Mouse (Mus musculus): Measurements from ENCODE around the gene Ndufs4. TPM values are rescaled to one million over a fixed set of nuclear protein-coding genes. Genes with fewer than 3 reads are reported as not detected.

The Ndufs4 gene
- polyA plus RNA-seq, 1 experiment from 2014 or later = 406 TPM

DNA sequence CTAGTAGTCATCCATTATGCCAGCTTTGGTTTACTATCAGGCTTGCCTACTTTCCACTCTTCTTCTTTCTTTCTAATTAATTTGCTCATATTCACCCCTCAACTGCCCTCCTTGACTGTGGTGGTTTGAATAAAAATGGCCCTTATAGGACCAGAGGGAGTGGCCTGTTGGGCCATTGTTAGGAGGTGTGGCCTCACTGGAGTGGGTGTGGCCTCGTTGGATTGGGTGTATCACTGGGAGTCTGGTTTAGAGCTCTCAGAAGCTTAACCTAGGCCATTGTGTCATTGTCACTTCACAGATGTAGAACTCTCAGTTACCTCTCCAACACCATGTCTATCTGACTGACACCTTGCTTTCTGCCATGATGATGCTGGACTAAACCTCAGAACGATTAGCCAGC lies 10.8 kb upstream of the Ndufs4 start:
- Histone ChIP-seq H3K9ac (ENCODE audit: low read length) (no peak overlapping the region), H3K27ac (ENCODE audit: low read depth, low read length) (no peak overlapping the region), H3K4me3 (ENCODE audit: low read depth, low read length) (no peak overlapping the region), H3K4me1 (ENCODE audit: control insufficient read depth, insufficient read depth, low read length) (no peaks in the 10 kb centered on the region), H3K4me2 (ENCODE audit: low read length) (no peak overlapping the region), H3K9me3 (replicated peaks; ENCODE audit: control insufficient read depth, low read length) (no peaks in the 10 kb centered on the region), H3K36me3 (ENCODE audit: control insufficient read depth, insufficient read depth, low read length) (no peaks in the 10 kb centered on the region), H3K27me3 (replicated peaks; ENCODE audit: control insufficient read depth, insufficient read depth, low read length) (no peaks in the 10 kb centered on the region)
- DNase-seq (ENCODE audit: low spot score) = no peak
- WGBS = 79% methylated on average over 2 of the region's 2 CpGs
- ATAC-seq = no peak

DNA sequence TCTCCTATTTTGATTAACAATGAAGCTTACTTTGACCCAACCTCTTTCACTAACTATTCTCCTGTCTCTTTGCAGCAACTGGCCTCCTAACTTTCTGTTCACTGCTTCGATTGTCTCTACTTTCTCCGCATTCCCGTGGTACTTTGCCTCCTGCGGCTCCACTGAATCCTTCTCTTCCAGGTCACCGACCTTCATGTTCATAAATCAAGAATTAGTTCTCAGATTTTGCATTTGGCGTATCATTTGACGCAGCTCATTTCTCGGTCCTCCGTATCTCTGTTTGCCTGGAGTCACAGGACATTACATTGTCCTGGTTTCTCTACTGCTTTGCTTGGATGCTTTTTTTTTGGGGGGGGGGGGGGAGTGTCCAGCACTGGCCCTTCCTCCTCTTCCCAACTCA lies 9.2 kb upstream of the Ndufs4 start:
- 48% methylated on average over 9 of the region's 9 CpGs for WGBS
- Histone ChIP-seq H3K4me3 (ENCODE audit: low read depth, low read length) (no peak overlapping the region), H3K27me3 (replicated peaks; ENCODE audit: control insufficient read depth, insufficient read depth, low read length) (no peaks in the 10 kb centered on the region), H3K27ac (ENCODE audit: low read depth, low read length) (no peak overlapping the region), H3K9ac (ENCODE audit: low read length) (no peak overlapping the region), H3K9me3 (replicated peaks; ENCODE audit: control insufficient read depth, low read length) (no peaks in the 10 kb centered on the region), H3K4me2 (ENCODE audit: low read length) (no peak overlapping the region), H3K36me3 (ENCODE audit: control insufficient read depth, insufficient read depth, low read length) (no peaks in the 10 kb centered on the region), H3K4me1 (ENCODE audit: control insufficient read depth, insufficient read depth, low read length) (no peaks in the 10 kb centered on the region)
- ATAC-seq = no peak
- no peak for DNase-seq (ENCODE audit: low spot score)

DNA sequence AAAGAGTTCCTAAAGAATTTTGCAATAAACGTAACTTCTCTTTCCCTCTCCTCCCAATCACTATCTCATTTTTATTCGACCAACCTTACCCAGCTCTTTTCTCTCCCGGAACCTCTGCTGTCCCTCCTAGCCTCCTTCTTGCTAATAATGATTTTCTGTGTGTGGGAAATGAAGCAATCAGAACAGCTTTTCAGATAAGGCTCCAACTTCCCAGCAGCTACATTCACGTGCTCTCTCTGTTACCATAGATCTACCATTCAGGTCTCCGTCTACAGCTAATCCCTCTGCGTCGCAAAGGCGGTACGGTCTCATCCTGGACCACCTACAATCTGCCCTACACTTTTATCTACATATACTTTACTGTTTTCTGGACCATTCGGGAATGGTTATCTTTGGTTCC lies 8.8 kb upstream of the Ndufs4 start:
- no peak for DNase-seq (ENCODE audit: low spot score)
- Histone ChIP-seq H3K4me3 (ENCODE audit: low read depth, low read length) (no peak overlapping the region), H3K36me3 (ENCODE audit: control insufficient read depth, insufficient read depth, low read length) (no peaks in the 10 kb centered on the region), H3K9me3 (replicated peaks; ENCODE audit: control insufficient read depth, low read length) (no peaks in the 10 kb centered on the region), H3K27me3 (replicated peaks; ENCODE audit: control insufficient read depth, insufficient read depth, low read length) (no peaks in the 10 kb centered on the region), H3K4me2 (ENCODE audit: low read length) (no peak overlapping the region), H3K27ac (ENCODE audit: low read depth, low read length) (no peak overlapping the region), H3K9ac (ENCODE audit: low read length) (no peak overlapping the region), H3K4me1 (ENCODE audit: control insufficient read depth, insufficient read depth, low read length) (no peaks in the 10 kb centered on the region)
- WGBS = 23% methylated on average over 10 of the region's 10 CpGs
- ATAC-seq = no peak

DNA sequence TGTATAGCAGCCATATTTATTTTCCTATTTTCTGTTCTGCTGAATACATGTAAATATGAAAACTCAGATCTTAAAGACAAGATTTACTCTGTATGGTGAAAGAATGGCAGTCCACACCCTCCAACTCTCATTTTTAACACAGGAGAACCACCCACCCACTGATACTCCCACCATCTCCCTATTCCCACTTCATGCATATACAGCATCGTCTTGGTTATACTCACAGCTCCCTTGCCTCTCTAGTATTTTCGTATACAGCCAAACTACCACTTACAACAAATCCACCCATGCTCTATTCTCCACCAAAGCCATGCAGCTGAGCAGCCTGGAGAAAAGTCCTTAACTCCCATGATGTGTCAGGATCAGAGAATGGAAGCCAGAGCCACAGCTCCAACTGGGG lies 6.7 kb upstream of the Ndufs4 start:
- Histone ChIP-seq H3K4me3 (ENCODE audit: low read depth, low read length) (no peak overlapping the region), H3K9ac (ENCODE audit: low read length) (no peak overlapping the region), H3K4me2 (ENCODE audit: low read length) (no peak overlapping the region), H3K27ac (ENCODE audit: low read depth, low read length) (no peak overlapping the region), H3K27me3 (replicated peaks; ENCODE audit: control insufficient read depth, insufficient read depth, low read length) (no peaks in the 10 kb centered on the region), H3K36me3 (ENCODE audit: control insufficient read depth, insufficient read depth, low read length) (no peaks in the 10 kb centered on the region), H3K9me3 (replicated peaks; ENCODE audit: control insufficient read depth, low read length) (no peaks in the 10 kb centered on the region), H3K4me1 (ENCODE audit: control insufficient read depth, insufficient read depth, low read length) (no peaks in the 10 kb centered on the region)
- DNase-seq (ENCODE audit: low spot score) = no peak
- ATAC-seq = no peak
- WGBS = 92% methylated on average over 2 of the region's 2 CpGs

DNA sequence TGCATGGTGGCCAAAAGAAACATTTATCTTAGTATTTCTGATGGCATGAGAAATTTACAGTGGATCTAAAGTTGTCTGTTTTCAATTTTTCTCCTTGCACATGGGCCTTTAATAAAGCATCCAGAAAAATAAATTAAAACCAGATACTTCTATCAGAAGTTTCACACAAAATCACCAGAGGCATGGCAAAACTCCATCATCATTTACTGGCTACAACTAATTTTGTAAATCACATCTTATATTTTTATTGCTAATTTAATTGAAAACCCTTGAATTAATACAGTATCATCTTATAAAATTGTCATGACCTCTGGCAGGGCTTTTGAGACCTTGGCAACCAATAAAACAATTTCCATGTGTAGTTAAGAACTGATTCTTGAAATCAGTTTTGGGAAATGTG lies 4.4 kb upstream of the Ndufs4 start:
- no peak for DNase-seq (ENCODE audit: low spot score)
- no peak for ATAC-seq
- Histone ChIP-seq H3K4me2 (ENCODE audit: low read length) (no peak overlapping the region), H3K9ac (ENCODE audit: low read length) (no peak overlapping the region), H3K27ac (ENCODE audit: low read depth, low read length) (no peak overlapping the region), H3K4me3 (ENCODE audit: low read depth, low read length) (no peak overlapping the region), H3K9me3 (replicated peaks; ENCODE audit: control insufficient read depth, low read length) (no peaks in the 10 kb centered on the region), H3K36me3 (ENCODE audit: control insufficient read depth, insufficient read depth, low read length) (no peaks in the 10 kb centered on the region), H3K4me1 (ENCODE audit: control insufficient read depth, insufficient read depth, low read length) (no peaks in the 10 kb centered on the region), H3K27me3 (replicated peaks; ENCODE audit: control insufficient read depth, insufficient read depth, low read length) (no peaks in the 10 kb centered on the region)

DNA sequence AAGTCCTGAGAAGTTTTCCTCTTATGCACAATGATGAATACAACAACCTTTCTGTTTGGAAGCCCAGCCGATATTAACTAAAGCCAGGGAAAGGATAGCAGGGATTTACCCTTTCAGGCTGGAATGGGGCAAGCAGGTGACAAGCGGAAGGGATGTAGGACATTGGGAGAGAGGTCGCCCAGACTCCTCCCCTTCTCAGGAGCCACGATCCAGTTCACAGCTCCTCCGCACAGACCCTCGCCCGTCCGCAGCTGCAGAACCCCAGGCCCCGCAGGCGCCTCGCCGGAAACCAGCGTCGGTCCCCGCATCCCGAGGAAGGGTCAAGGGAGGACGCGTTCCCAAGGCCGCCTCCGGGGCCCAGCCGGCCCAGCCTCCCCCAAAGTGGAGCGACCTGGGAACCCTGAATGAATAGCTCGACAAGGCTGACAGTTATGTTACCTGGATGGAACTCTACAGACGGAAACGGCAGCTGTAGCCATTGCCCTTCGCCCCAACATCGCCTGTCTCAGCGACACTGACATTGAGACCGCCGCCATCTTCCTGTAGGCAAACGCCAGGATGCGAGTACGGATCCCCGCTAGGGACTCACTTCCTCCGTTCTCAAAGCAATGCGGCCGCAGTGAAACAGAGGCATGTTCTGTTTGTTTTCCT lies 412 bp downstream of the Ndufs4 start:
- WGBS = under 1% methylated on average over 37 of the region's 37 CpGs
- peak; percentile 96 for DNase-seq (ENCODE audit: low spot score)
- Histone ChIP-seq H3K4me1 (ENCODE audit: control insufficient read depth, insufficient read depth, low read length) (peaks cover 5% of the 10 kb centered on the region; the same call in 1 of the 2 replicates), H3K27me3 (replicated peaks; ENCODE audit: control insufficient read depth, insufficient read depth, low read length) (no peaks in the 10 kb centered on the region), H3K27ac (ENCODE audit: low read depth, low read length) (peak overlapping the region; percentile 80), H3K9me3 (replicated peaks; ENCODE audit: control insufficient read depth, low read length) (no peaks in the 10 kb centered on the region), H3K4me2 (ENCODE audit: low read length) (peak overlapping the region; percentile 81), H3K4me3 (ENCODE audit: low read depth, low read length) (peak overlapping the region; percentile 87), H3K36me3 (ENCODE audit: control insufficient read depth, insufficient read depth, low read length) (0 out of 2 replicates have a peak, but pooled peaks cover under 1% of the 10 kb centered on the region), H3K9ac (ENCODE audit: low read length) (peak overlapping the region; percentile 89)
- peak; percentile 92 for ATAC-seq

DNA sequence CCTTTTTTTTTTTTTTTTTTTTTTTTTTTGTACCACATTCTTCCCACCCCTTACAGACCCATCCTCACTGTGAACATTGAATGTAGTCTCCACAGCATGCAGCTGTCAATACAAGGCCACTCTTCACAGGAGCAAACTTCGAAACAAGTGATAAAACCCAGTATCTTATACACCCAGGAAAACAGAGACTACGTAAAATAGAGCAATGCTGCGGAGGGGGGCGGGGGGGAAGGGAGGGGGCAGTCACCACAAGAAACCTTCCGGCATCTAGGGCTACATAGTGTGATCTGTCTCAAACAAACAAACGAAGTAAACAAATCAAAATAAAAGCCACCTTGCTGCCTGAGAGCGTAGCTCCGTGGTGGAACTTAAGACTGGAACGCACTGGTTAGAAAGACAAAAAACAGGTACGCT lies 977 bp downstream of the Ndufs4 start:
- DNase-seq (ENCODE audit: low spot score) (no peak), ATAC-seq (peak; percentile 35)
- Histone ChIP-seq H3K27ac (ENCODE audit: low read depth, low read length) (no peak overlapping the region), H3K4me1 (ENCODE audit: control insufficient read depth, insufficient read depth, low read length) (peaks cover 5% of the 10 kb centered on the region; the same call in 1 of the 2 replicates), H3K9me3 (replicated peaks; ENCODE audit: control insufficient read depth, low read length) (no peaks in the 10 kb centered on the region), H3K36me3 (ENCODE audit: control insufficient read depth, insufficient read depth, low read length) (0 out of 2 replicates have a peak, but pooled peaks cover 5% of the 10 kb centered on the region), H3K9ac (ENCODE audit: low read length) (peak overlapping the region; percentile 89), H3K27me3 (replicated peaks; ENCODE audit: control insufficient read depth, insufficient read depth, low read length) (no peaks in the 10 kb centered on the region), H3K4me3 (ENCODE audit: low read depth, low read length) (peak overlapping the region; percentile 87), H3K4me2 (ENCODE audit: low read length) (peak overlapping the region; percentile 81)
- 9% methylated on average over 10 of the region's 10 CpGs for WGBS

DNA sequence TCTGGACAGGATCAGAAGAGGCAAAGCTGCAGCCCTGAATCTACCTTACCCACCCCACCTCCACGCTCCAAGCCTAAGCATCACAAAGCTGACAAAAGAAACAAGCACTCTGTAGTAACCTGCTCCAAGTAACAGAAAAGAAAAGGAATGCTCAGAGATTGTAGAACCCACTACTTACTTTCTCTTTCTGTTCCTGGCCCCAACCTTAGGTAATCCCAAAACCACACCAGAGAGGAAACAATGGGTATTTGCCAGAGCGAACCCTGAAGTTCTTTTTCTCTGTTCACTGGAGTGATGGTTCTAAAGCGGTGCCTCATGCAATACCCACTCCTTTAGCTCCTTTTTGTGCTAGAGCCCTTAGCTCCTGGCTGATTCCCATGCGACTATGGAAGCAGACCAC lies 11.5 kb downstream of the Ndufs4 start:
- ATAC-seq = no peak
- 73% methylated on average over 4 of the region's 4 CpGs for WGBS
- H3K9ac ChIP-seq (ENCODE audit: low read length) = no peak overlapping the region

DNA sequence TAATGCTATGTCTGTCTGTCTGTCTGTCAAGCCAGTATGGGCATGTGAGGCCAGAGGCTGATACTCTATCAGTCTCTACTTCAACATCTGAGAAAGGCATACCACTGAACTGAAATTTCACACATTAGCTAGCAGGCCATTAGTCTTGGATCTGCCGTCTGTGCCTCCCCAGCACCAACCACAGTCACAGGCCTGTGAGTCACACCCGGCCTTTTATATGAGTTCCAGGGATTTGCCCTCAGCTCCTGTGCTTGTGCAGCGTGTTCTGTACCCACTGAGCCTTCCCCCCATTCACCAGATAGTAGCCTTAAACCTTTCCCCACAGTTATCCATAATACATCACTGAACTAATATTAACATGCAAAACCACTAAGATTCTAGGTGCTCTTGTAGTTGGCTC lies 26.0 kb downstream of the Ndufs4 start:
- H3K4me3 ChIP-seq (ENCODE audit: low read depth, low read length) = no peak overlapping the region
- no peaks in the 10 kb centered on the region for H3K27me3 ChIP-seq (replicated peaks; ENCODE audit: control insufficient read depth, insufficient read depth, low read length)

More for the DNA sequence above, 11.5 kb downstream of the Ndufs4 start:
- Histone ChIP-seq H3K4me3 (ENCODE audit: low read depth, low read length) (no peak overlapping the region), H3K4me2 (ENCODE audit: low read length) (no peak overlapping the region), H3K4me1 (ENCODE audit: control insufficient read depth, insufficient read depth, low read length) (no peaks in the 10 kb centered on the region), H3K36me3 (ENCODE audit: control insufficient read depth, insufficient read depth, low read length) (peaks cover 8% of the 10 kb centered on the region), H3K9me3 (replicated peaks; ENCODE audit: control insufficient read depth, low read length) (peaks cover 4% of the 10 kb centered on the region), H3K27me3 (replicated peaks; ENCODE audit: control insufficient read depth, insufficient read depth, low read length) (no peaks in the 10 kb centered on the region), H3K27ac (ENCODE audit: low read depth, low read length) (no peak overlapping the region)
- DNase-seq (ENCODE audit: low spot score) = no peak

More for the DNA sequence above, 26.0 kb downstream of the Ndufs4 start:
- Histone ChIP-seq H3K9ac (ENCODE audit: low read length) (no peak overlapping the region), H3K4me2 (ENCODE audit: low read length) (no peak overlapping the region), H3K4me1 (ENCODE audit: control insufficient read depth, insufficient read depth, low read length) (no peaks in the 10 kb centered on the region), H3K9me3 (replicated peaks; ENCODE audit: control insufficient read depth, low read length) (no peaks in the 10 kb centered on the region), H3K27ac (ENCODE audit: low read depth, low read length) (no peak overlapping the region), H3K36me3 (ENCODE audit: control insufficient read depth, insufficient read depth, low read length) (no peaks in the 10 kb centered on the region)
- DNase-seq (ENCODE audit: low spot score) (no peak), ATAC-seq (no peak)
- WGBS = 78% methylated on average over 3 of the region's 3 CpGs
